In the genomic region with DNA sequence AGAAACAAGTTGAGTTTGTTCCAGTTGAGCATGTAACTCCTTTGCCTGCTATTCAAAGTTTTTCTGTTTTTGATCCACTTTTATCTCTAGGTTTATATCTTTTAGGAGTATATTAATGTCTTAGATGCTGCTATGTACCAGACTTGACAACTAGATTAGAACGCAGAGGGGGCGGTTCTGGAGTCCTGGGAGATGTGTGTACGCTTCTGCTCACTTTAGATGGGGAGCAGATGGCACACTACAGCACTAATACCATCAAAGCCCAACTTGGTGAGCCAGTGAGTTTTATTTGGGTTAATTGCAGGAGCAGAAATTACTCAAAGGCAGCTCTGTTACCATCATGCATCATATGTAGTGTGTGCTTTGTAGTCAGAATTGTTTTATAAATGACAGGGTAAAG, we compare ENCODE assay signal across 15 mouse cellular contexts.
DNase-seq lines count a peak whose midpoint lies in the region; TF ChIP-seq lines count a peak whose summit lies in the region.
"Had no signal": no experiment of that assay in that cellular context is flagged by ENCODE, and none has a peak within 500 bp of the region (broad histone marks: within the 10 kb centered on the region; RNA-seq: fewer than 3 reads in every experiment).

No protein-coding gene starts in this region.

- intact Hi-C loops in left cerebral cortex, postnatal 14 days (cut with DNase I), result no loop called here

- no peak for TF ChIP-seq CTCF in brain, embryonic 14.5 days (IDR thresholded peaks at IDR 0.05; ENCODE audit: borderline replicate concordance, extremely low read depth, insufficient read depth, insufficient read length)

- peak; percentile 23 to 65 for DNase-seq in left cerebral cortex, postnatal 14 days (ENCODE audit: low spot score in 2 of 2)
- DNase-seq in left cerebral cortex, adult 11 months (ENCODE audit: low spot score), result no peak
- DNase-seq in brain, embryonic 14.5 days (ENCODE audit: low read depth), result peak; percentile 40
- DNase-seq in layer of hippocampus, adult 9-10 months (ENCODE audit: low spot score), result peak; percentile 39
- DNase-seq in telencephalon, adult 2 months (ENCODE audit: low read depth, low spot score), result peak; percentile 76
- DNase-seq in adrenal gland, postnatal 14 days, result no peak
- DNase-seq in cerebellum, postnatal 14 days, result no peak
- DNase-seq: adrenal gland, adult 2 months; cerebellum, adult 11 months; cerebellum, postnatal 25 days; gastrocnemius, postnatal 14 days; heart, adult 18-20 months; heart, postnatal 4 days; lung, adult 2 months; thymus, adult 2 months had no signal

- no peak for TF ChIP-seq POLR2A in brain, embryonic 14.5 days (IDR thresholded peaks at IDR 0.05; ENCODE audit: borderline replicate concordance, extremely low read depth, insufficient read depth, insufficient read length, poor library complexity, severe bottlenecking)

Comparison
In these comparisons a context has a peak if more than half of its experiments do, and no peak if none do; other contexts are left out.
1. DNase-seq: peak in left cerebral cortex, postnatal 14 days (2 of 2), brain, embryonic 14.5 days (single experiment), layer of hippocampus, adult 9-10 months (single experiment) and telencephalon, adult 2 months (single experiment); none in left cerebral cortex, adult 11 months (single experiment), adrenal gland, postnatal 14 days (single experiment) and cerebellum, postnatal 14 days (0 of 2).